Mouse (Mus musculus) stomach, postnatal 0 days (tissue): ENCODE results near the gene Etfbkmt.
"Not testable (repeated sequence)": the region's sequence is repeated elsewhere in the genome, so short reads cannot be mapped to it uniquely, and the experiment has no call there.

Experiments
- CTCF ChIP-seq: IDR thresholded peaks from 2 replicates; pipeline ENCODE4 v1.5.1; 2016; ENCODE audit warnings: antibody characterized with exemption, low read depth, mild to moderate bottlenecking, moderate library complexity
- EP300 ChIP-seq: optimal IDR thresholded peaks from 2 replicates; pipeline ENCODE3; 2016; ENCODE audit warnings: antibody characterized with exemption

GRCm38 (mm10) chr6:149169965-149170364, 30.3 kb downstream of the Etfbkmt start:
- TF ChIP-seq CTCF, EP300: not testable (repeated sequence)
